Mouse (Mus musculus): ENCODE results near the gene Tbc1d2b.

- TF ChIP-seq CTCF (IDR thresholded peaks at IDR 0.05; ENCODE audit: low read depth) (no peak), EP300 (IDR thresholded peaks at IDR 0.05; ENCODE audit: low read depth) (no peak)
Measured at GRCm38 (mm10) chr9:90315662-90316061, 45.1 kb upstream of the Tbc1d2b start.

Measured in liver, embryonic 14.5 days (tissue).